10 mouse cellular contexts compared by ENCODE assay signal in genomic region chr3:121430289-121430936, GRCm38 (mm10). TPM values are rescaled to one million over a fixed set of nuclear protein-coding genes. Genes with fewer than 3 reads are reported as not detected.
DNase-seq lines count a peak whose midpoint lies in the region; ATAC-seq and TF ChIP-seq lines count a peak whose summit lies in the region.
"Had no signal": no experiment of that assay in that cellular context is flagged by ENCODE, and none has a peak within 500 bp of the region (broad histone marks: within the 10 kb centered on the region; RNA-seq: fewer than 3 reads in every experiment).

No protein-coding gene starts in this region.

- H3K4me3 ChIP-seq in heart, postnatal 0 days (ENCODE audit: low read depth, low read length), result 0 out of 2 replicates have a peak overlapping the region, but pooled peaks have one; percentile 22
- peak overlapping the region; percentile 89; the same call in 1 of the 2 replicates for H3K4me3 ChIP-seq in embryonic facial prominence, embryonic 15.5 days (replicated peaks)
- H3K4me3 ChIP-seq in limb, embryonic 14.5 days (replicated peaks; ENCODE audit: low read length), result no peak overlapping the region

- no peak for DNase-seq in heart, postnatal 0 days (ENCODE audit: low spot score)
- DNase-seq in heart, adult 8-10 months (ENCODE audit: low spot score), result no peak
- DNase-seq in ES-CJ7 (ENCODE audit: low read depth, low spot score), result peak; percentile 83
- no peak for DNase-seq in limb, embryonic 14.5 days (ENCODE audit: low spot score)
- DNase-seq in Muller cell, postnatal 12 days (ENCODE audit: inconsistent ontology term), result no peak
- DNase-seq in cerebellum, adult 8-10 months, result no peak
- DNase-seq: kidney, adult 8-10 months had no signal

- H3K9ac ChIP-seq in heart, postnatal 0 days (replicated peaks; ENCODE audit: low read depth, low read length), result no peak overlapping the region; the same call in 1 of the 2 replicates
- H3K9ac ChIP-seq in embryonic facial prominence, embryonic 15.5 days, result no peak overlapping the region
- H3K9ac ChIP-seq in limb, embryonic 14.5 days (ENCODE audit: low read depth, low read length, severe bottlenecking), result no peak overlapping the region

- 40% methylated on average over 7 of the region's 7 CpGs for WGBS in heart, postnatal 0 days
- 48% methylated on average over 7 of the region's 7 CpGs for WGBS in embryonic facial prominence, embryonic 15.5 days
- WGBS in limb, embryonic 14.5 days, result 56% methylated on average over 7 of the region's 7 CpGs

- H3K36me3 ChIP-seq in heart, postnatal 0 days (replicated peaks; ENCODE audit: control insufficient read depth, insufficient read depth, low read length), result no peaks in the 10 kb centered on the region
- H3K36me3 ChIP-seq in embryonic facial prominence, embryonic 15.5 days, result no peaks in the 10 kb centered on the region
- 0 out of 2 replicates have a peak, but pooled peaks cover 4% of the 10 kb centered on the region for H3K36me3 ChIP-seq in limb, embryonic 14.5 days (ENCODE audit: control insufficient read depth, insufficient read depth, low read length)
- H3K36me3 ChIP-seq: G1E had no signal

- H3K9me3 ChIP-seq in heart, postnatal 0 days (replicated peaks; ENCODE audit: control insufficient read depth, low read length), result no peaks in the 10 kb centered on the region
- H3K9me3 ChIP-seq in embryonic facial prominence, embryonic 15.5 days (replicated peaks), result no peaks in the 10 kb centered on the region
- H3K9me3 ChIP-seq in limb, embryonic 14.5 days (ENCODE audit: control insufficient read depth, low read length), result no peaks in the 10 kb centered on the region

- H3K4me1 ChIP-seq in heart, postnatal 0 days (ENCODE audit: control insufficient read depth, insufficient read depth), result peaks cover 53% of the 10 kb centered on the region
- H3K4me1 ChIP-seq in embryonic facial prominence, embryonic 15.5 days, result peaks cover 73% of the 10 kb centered on the region
- peaks cover 63% of the 10 kb centered on the region for H3K4me1 ChIP-seq in limb, embryonic 14.5 days (ENCODE audit: control insufficient read depth, insufficient read depth, low read length)

- no peaks in the 10 kb centered on the region for H3K27me3 ChIP-seq in heart, postnatal 0 days (ENCODE audit: control insufficient read depth, insufficient read depth, low read length)
- no peaks in the 10 kb centered on the region for H3K27me3 ChIP-seq in embryonic facial prominence, embryonic 15.5 days
- H3K27me3 ChIP-seq in limb, embryonic 14.5 days (ENCODE audit: control insufficient read depth, insufficient read depth, low read length), result no peaks in the 10 kb centered on the region

- TF ChIP-seq EP300 in heart, postnatal 0 days (IDR thresholded peaks at IDR 0.05; ENCODE audit: low read depth), result no peak; the same call in 1 of the 2 replicates

- peak overlapping the region; percentile 50 for H3K27ac ChIP-seq in heart, postnatal 0 days (ENCODE audit: low read depth)
- peak overlapping the region; percentile 99 for H3K27ac ChIP-seq in embryonic facial prominence, embryonic 15.5 days (replicated peaks)
- H3K27ac ChIP-seq in limb, embryonic 14.5 days (replicated peaks; ENCODE audit: low read depth, low read length), result no peak overlapping the region

- no peak for TF ChIP-seq CTCF in heart, postnatal 0 days (IDR thresholded peaks at IDR 0.05; ENCODE audit: low read depth)

- peak overlapping the region; percentile 87; the same call in 1 of the 2 replicates for H3K4me2 ChIP-seq in heart, postnatal 0 days (ENCODE audit: low read depth, low read length)
- H3K4me2 ChIP-seq in embryonic facial prominence, embryonic 15.5 days (replicated peaks), result peak overlapping the region; percentile 88
- peak overlapping the region; percentile 90; the same call in 1 of the 2 replicates for H3K4me2 ChIP-seq in limb, embryonic 14.5 days (replicated peaks; ENCODE audit: low read depth, low read length, severe bottlenecking)

- no peak for TF ChIP-seq POLR2A in limb, embryonic 14.5 days (IDR thresholded peaks at IDR 0.05; ENCODE audit: borderline replicate concordance, extremely low read depth, insufficient read depth, insufficient read length)

- ATAC-seq in heart, postnatal 0 days (ENCODE audit: insufficient read depth, low read depth), result no peak
- no peak for ATAC-seq in embryonic facial prominence, embryonic 15.5 days (ENCODE audit: insufficient number of reproducible peaks, low FRiP score, low TSS enrichment, low read depth)
- ATAC-seq in limb, embryonic 14.5 days (ENCODE audit: low FRiP score, low read depth), result no peak
- ATAC-seq in CD4-positive, CD25-positive, alpha-beta regulatory T cell, adult 4 months, result no peak

RNA-seq across cellular contexts. Expression of gene Cnn3, which starts 4.1 kb away (rescaled TPM):
- 132 and 166 TPM in 2 replicates for total RNA-seq in heart, postnatal 0 days (2014; rRNA removed; ENCODE audit: low replicate concordance)
- 187 and 190 TPM in 2 replicates for polyA plus RNA-seq in heart, postnatal 0 days (2015; fragmentation: Nextera tagmentation; extraction: Ambion mirVana)
- 10 to 100 TPM; 30.4 to 35.4 (median 33.8) TPM for total RNA-seq in heart, adult 8-10 months (2022)
- polyA plus RNA-seq in embryonic facial prominence, embryonic 15.5 days (2015; fragmentation: Nextera tagmentation; extraction: Ambion mirVana), result 844 and 852 TPM in 2 replicates
- 674 and 696 TPM in 2 replicates for polyA plus RNA-seq in limb, embryonic 14.5 days (2012; rRNA removed)
- 746 and 782 TPM in 2 replicates for polyA plus RNA-seq in limb, embryonic 14.5 days (2014; fragmentation: Nextera tagmentation; extraction: Ambion mirVana)
- polyA plus RNA-seq in CD4-positive, CD25-positive, alpha-beta regulatory T cell, adult 4 months (2017; shearing (Covaris generic)), result 1 to 10 TPM; 8.8 to 9.7 TPM
- polyA plus RNA-seq: G1E had no signal

Comparison
In these comparisons a context has a peak if more than half of its experiments do, and no peak if none do; other contexts are left out.
1. RNA of gene Cnn3, which starts 4.1 kb away (polyA plus RNA-seq): 844 to 852 TPM in embryonic facial prominence, embryonic 15.5 days, 674 to 782 TPM in limb, embryonic 14.5 days and 187 to 190 TPM in heart, postnatal 0 days; 8.8 to 9.7 TPM in CD4-positive, CD25-positive, alpha-beta regulatory T cell, adult 4 months; every median in the first group is over 10 times any median in the second.
2. Peak in every context shown above with its lines, with median percentiles within 50 percentile points of each other: H3K4me2 ChIP-seq.